8 mouse cellular contexts compared by ENCODE assay signal in genomic region chr14:16434396-16435171, GRCm38 (mm10).
DNase-seq lines count a peak whose midpoint lies in the region; ATAC-seq and TF ChIP-seq lines count a peak whose summit lies in the region.
"Had no signal": no experiment of that assay in that cellular context is flagged by ENCODE, and none has a peak within 500 bp of the region (broad histone marks: within the 10 kb centered on the region; RNA-seq: fewer than 3 reads in every experiment).

No protein-coding gene starts in this region.

- DNase-seq in ES-E14 (ENCODE audit: low read depth, low spot score) = peak; percentile 54
- peak; percentile 32 for DNase-seq in adrenal gland, adult 8-10 months
- DNase-seq in embryo, embryonic 11.5 days (ENCODE audit: low read depth, low spot score) = peak; percentile 42
- DNase-seq in lung, adult 2 months = peak; percentile 45

- no peak overlapping the region; the same call in 1 of the 2 replicates for H3K27ac ChIP-seq in ES-E14 (ENCODE audit: insufficient read depth, low read depth, low read length, poor library complexity, severe bottlenecking)
- H3K27ac ChIP-seq in heart, embryonic 12.5 days (ENCODE audit: poor library complexity, severe bottlenecking) = peak overlapping the region; percentile 14; the same call in 1 of the 2 replicates
- no peak overlapping the region for H3K27ac ChIP-seq in kidney, embryonic 16.5 days (ENCODE audit: low read length)
- H3K27ac ChIP-seq: limb, embryonic 12.5 days had no signal

- TF ChIP-seq POLR2A in lung, adult 2 months (IDR thresholded peaks at IDR 0.05; ENCODE audit: borderline replicate concordance, extremely low read depth, low read depth, low read length) = no peak

- no peak for ATAC-seq in heart, embryonic 12.5 days (ENCODE audit: insufficient number of reproducible peaks, low FRiP score)
- peak; percentile 46; the same call in 1 of the 2 replicates for ATAC-seq in kidney, embryonic 16.5 days (ENCODE audit: low FRiP score, low TSS enrichment)
- peak; percentile 58 for ATAC-seq in neutrophil, adult 5-6 weeks (ENCODE audit: extremely low read depth, insufficient number of reproducible peaks, low FRiP score, poor library complexity, severe bottlenecking)

- H3K4me1 ChIP-seq in ES-E14 (ENCODE audit: control insufficient read depth in 2 of 2, insufficient read depth in 2 of 2, low read length in 2 of 2, poor library complexity in 1 of 2) = no peaks in the 10 kb centered on the region
- peaks cover 12% of the 10 kb centered on the region for H3K4me1 ChIP-seq in heart, embryonic 12.5 days (replicated peaks)
- H3K4me1 ChIP-seq in kidney, embryonic 16.5 days (ENCODE audit: insufficient read depth, low read length) = no peaks in the 10 kb centered on the region
- H3K4me1 ChIP-seq in lung, adult 2 months (ENCODE audit: control insufficient read depth, insufficient read depth, low read length) = no peaks in the 10 kb centered on the region

- H3K36me3 ChIP-seq in ES-E14 (ENCODE audit: control insufficient read depth, insufficient read depth, low read length, poor library complexity, severe bottlenecking) = peaks cover 2% of the 10 kb centered on the region; the same call in 1 of the 2 replicates
- peaks cover 63% of the 10 kb centered on the region for H3K36me3 ChIP-seq in heart, embryonic 12.5 days
- peaks cover 43% of the 10 kb centered on the region for H3K36me3 ChIP-seq in kidney, embryonic 16.5 days (ENCODE audit: insufficient read depth, low read length)

- no peak overlapping the region for H3K4me2 ChIP-seq in heart, embryonic 12.5 days
- no peak overlapping the region for H3K4me2 ChIP-seq in kidney, embryonic 16.5 days (replicated peaks; ENCODE audit: low read depth, low read length)
- H3K4me2 ChIP-seq: limb, embryonic 12.5 days had no signal

- H3K9ac ChIP-seq in ES-E14 (ENCODE audit: insufficient read depth, low read depth, low read length, poor library complexity, severe bottlenecking) = no peak overlapping the region
- no peak overlapping the region for H3K9ac ChIP-seq in heart, embryonic 12.5 days
- no peak overlapping the region for H3K9ac ChIP-seq in kidney, embryonic 16.5 days (replicated peaks; ENCODE audit: low read length)
- H3K9ac ChIP-seq: limb, embryonic 12.5 days had no signal

- H3K27me3 ChIP-seq in heart, embryonic 12.5 days (replicated peaks) = no peaks in the 10 kb centered on the region
- H3K27me3 ChIP-seq in kidney, embryonic 16.5 days (ENCODE audit: insufficient read depth, low read length) = no peaks in the 10 kb centered on the region
- H3K27me3 ChIP-seq: limb, embryonic 12.5 days had no signal

- in situ Hi-C loops in ES-E14 (cut with MboI; ENCODE audit: low sequenced_read_pairs in 2 of 2, unreplicated experiment in 2 of 2) = no loop called here

- WGBS in heart, embryonic 12.5 days = 79% methylated on average over 3 of the region's 3 CpGs
- 81% methylated on average over 3 of the region's 3 CpGs for WGBS in kidney, embryonic 16.5 days
- 81% methylated on average over 3 of the region's 3 CpGs for WGBS in lung, adult 2 months

- TF ChIP-seq CTCF in lung, adult 2 months (IDR thresholded peaks at IDR 0.05; ENCODE audit: insufficient read depth, low read length) = peak; percentile 46

- no peaks in the 10 kb centered on the region for H3K9me3 ChIP-seq in ES-E14 (ENCODE audit: control insufficient read depth, insufficient read depth, low read depth, low read length)
- H3K9me3 ChIP-seq in heart, embryonic 12.5 days (replicated peaks) = no peaks in the 10 kb centered on the region
- H3K9me3 ChIP-seq in kidney, embryonic 16.5 days (ENCODE audit: low read length) = no peaks in the 10 kb centered on the region
- H3K9me3 ChIP-seq: limb, embryonic 12.5 days had no signal

- H3K4me3 ChIP-seq in ES-E14 (ENCODE audit: insufficient read depth in 1 of 2, low read depth in 1 of 2, low read length in 2 of 2, poor library complexity in 1 of 2, severe bottlenecking in 1 of 2) = no peak overlapping the region
- no peak overlapping the region for H3K4me3 ChIP-seq in heart, embryonic 12.5 days
- H3K4me3 ChIP-seq in kidney, embryonic 16.5 days (ENCODE audit: low read length) = no peak overlapping the region
- H3K4me3 ChIP-seq in lung, adult 2 months (replicated peaks; ENCODE audit: extremely low read depth, low read depth, low read length) = no peak overlapping the region
- H3K4me3 ChIP-seq: limb, embryonic 12.5 days had no signal

TF ChIP-seq in ES-E14, 5 proteins besides CTCF, POLR2A, EP300 and RAD21:
- TF ChIP-seq ZC3H11A (IDR thresholded peaks at IDR 0.05; ENCODE audit: borderline replicate concordance, low read depth, low read length) (peak; percentile 76), HCFC1 (IDR thresholded peaks at IDR 0.05; ENCODE audit: borderline replicate concordance, insufficient read depth, low read length) (no peak)
